Mouse (Mus musculus) gastrocnemius, postnatal 25 days (tissue): ENCODE results near the gene Atxn7l3b. TPM values are rescaled to one million over a fixed set of nuclear protein-coding genes. Genes with fewer than 3 reads are reported as not detected.
A peak's percentile ranks its signal among the peaks of the same experiment; 100 is the strongest.
"Not testable (repeated sequence)": the region's sequence is repeated elsewhere in the genome, so short reads cannot be mapped to it uniquely, and the experiment has no call there.

Source experiments
- DNase-seq: peaks from one replicate; pipeline ENCODE4 v3.0.0; 2022
- long read RNA-seq, 2 experiments: library from polyadenylated mRNA; stranded (forward); transcript quantifications; one replicate each; pipeline ENCODE4 v2.0.0; 2021
- total RNA-seq, 2 experiments: library from RNA; stranded (reverse); gene quantifications; 1 replicate in 1 of 2; 2 replicates in 1 of 2; pipeline ENCODE4 v1.2.3; 2021

Atxn7l3b gene
- 10 to 100 TPM; 17.5 to 17.7 TPM for total RNA-seq
- long read RNA-seq, experiment 1, transcript Atxn7l3b-201 (1 exons, 3,566 nt) = major isoform, 33 of 33 reads
- long read RNA-seq, experiment 1, partial matches to known transcripts = 0 of 33 reads
- long read RNA-seq, experiment 1, other reads (novel, unspliced or antisense) = 0 of 33 reads
- long read RNA-seq, experiment 2, transcript Atxn7l3b-201 (1 exons, 3,566 nt) = major isoform, 25 of 25 reads
- long read RNA-seq, experiment 2, partial matches to known transcripts = 0 of 25 reads
- long read RNA-seq, experiment 2, other reads (novel, unspliced or antisense) = 0 of 25 reads

GRCm38 (mm10) chr10:112928452-112929221 lies at the start of gene Atxn7l3b:
TSS of gene Atxn7l3b (minus strand) at chr10:112929001.
- DNase-seq = peak; percentile 96

GRCm38 (mm10) chr10:112977586-112977985 lies 48.8 kb upstream of the Atxn7l3b start:
- no peak for DNase-seq

GRCm38 (mm10) chr10:112973286-112974026 lies 44.7 kb upstream of the Atxn7l3b start:
- DNase-seq = no peak

GRCm38 (mm10) chr10:112970002-112970589 lies 41.3 kb upstream of the Atxn7l3b start:
- DNase-seq = no peak

- no peak for DNase-seq
Measured at GRCm38 (mm10) chr10:112967578-112967977, 38.8 kb upstream of the Atxn7l3b start.

GRCm38 (mm10) chr10:112962216-112962615 lies 33.4 kb upstream of the Atxn7l3b start:
- not testable (repeated sequence) for DNase-seq

GRCm38 (mm10) chr10:112954140-112954539 lies 25.3 kb upstream of the Atxn7l3b start:
- no peak for DNase-seq

GRCm38 (mm10) chr10:112948453-112948852 lies 19.7 kb upstream of the Atxn7l3b start:
- no peak for DNase-seq

- no peak for DNase-seq
Measured at GRCm38 (mm10) chr10:112929222-112929615, 418 bp upstream of the Atxn7l3b start.

- no peak for DNase-seq
Measured at GRCm38 (mm10) chr10:112926961-112927360, 1.8 kb downstream of the Atxn7l3b start.

- no peak for DNase-seq
Measured at GRCm38 (mm10) chr10:112926271-112926670, 2.5 kb downstream of the Atxn7l3b start.

GRCm38 (mm10) chr10:112916575-112917190 lies 12.1 kb downstream of the Atxn7l3b start:
- DNase-seq = no peak

GRCm38 (mm10) chr10:112900243-112900642 lies 28.6 kb downstream of the Atxn7l3b start:
- no peak for DNase-seq

GRCm38 (mm10) chr10:112899796-112900195 lies 29.0 kb downstream of the Atxn7l3b start:
- no peak for DNase-seq

- DNase-seq = no peak
Measured at GRCm38 (mm10) chr10:112896636-112897035, 32.2 kb downstream of the Atxn7l3b start.

GRCm38 (mm10) chr10:112893622-112894252 lies 35.1 kb downstream of the Atxn7l3b start:
- no peak for DNase-seq

- DNase-seq = no peak
Measured at GRCm38 (mm10) chr10:112884064-112884463, 44.7 kb downstream of the Atxn7l3b start.

GRCm38 (mm10) chr10:112883688-112884004 lies 45.2 kb downstream of the Atxn7l3b start:
- DNase-seq = no peak

GRCm38 (mm10) chr10:112882789-112883687 lies 45.8 kb downstream of the Atxn7l3b start:
- no peak for DNase-seq

- no peak for DNase-seq
Measured at GRCm38 (mm10) chr10:112882149-112882548, 46.7 kb downstream of the Atxn7l3b start.
